Mouse (Mus musculus): ENCODE measurements around the gene Fam174a.

The Fam174a gene

GRCm38 (mm10) chr1:95313393-95314228 lies at the start of gene Fam174a:
Gene Fam174a, plus strand, starts transcription at chr1:95313623.
- DNase-seq (ENCODE audit: low read depth, low spot score): peak; percentile 98

- peak; percentile 19 for DNase-seq (ENCODE audit: low read depth, low spot score)
Observed at GRCm38 (mm10) chr1:95263843-95264242, 49.6 kb upstream of the Fam174a start.

- DNase-seq (ENCODE audit: low read depth, low spot score): peak; percentile 73
Observed at GRCm38 (mm10) chr1:95267950-95268724, 45.3 kb upstream of the Fam174a start.

- no peak for DNase-seq (ENCODE audit: low read depth, low spot score)
Observed at GRCm38 (mm10) chr1:95273321-95273720, 40.1 kb upstream of the Fam174a start.

- no peak for DNase-seq (ENCODE audit: low read depth, low spot score)
Observed at GRCm38 (mm10) chr1:95308324-95308723, 5.1 kb upstream of the Fam174a start.

- peak; percentile 56 for DNase-seq (ENCODE audit: low read depth, low spot score)
Observed at GRCm38 (mm10) chr1:95314229-95314555, 769 bp downstream of the Fam174a start.

- peak; percentile 89 for DNase-seq (ENCODE audit: low read depth, low spot score)
Observed at GRCm38 (mm10) chr1:95315981-95316380, 2.6 kb downstream of the Fam174a start.

- no peak for DNase-seq (ENCODE audit: low read depth, low spot score)
Observed at GRCm38 (mm10) chr1:95322219-95322618, 8.8 kb downstream of the Fam174a start.

GRCm38 (mm10) chr1:95323004-95323403 lies 9.6 kb downstream of the Fam174a start:
- no peak for DNase-seq (ENCODE audit: low read depth, low spot score)

- DNase-seq (ENCODE audit: low read depth, low spot score): no peak
Observed at GRCm38 (mm10) chr1:95326856-95327255, 13.4 kb downstream of the Fam174a start.

GRCm38 (mm10) chr1:95339618-95340017 lies 26.2 kb downstream of the Fam174a start:
- no peak for DNase-seq (ENCODE audit: low read depth, low spot score)

GRCm38 (mm10) chr1:95342242-95342641 lies 28.8 kb downstream of the Fam174a start:
- peak; percentile 85 for DNase-seq (ENCODE audit: low read depth, low spot score)

- DNase-seq (ENCODE audit: low read depth, low spot score): no peak
Observed at GRCm38 (mm10) chr1:95343585-95344485, 30.4 kb downstream of the Fam174a start.

- DNase-seq (ENCODE audit: low read depth, low spot score): no peak
Observed at GRCm38 (mm10) chr1:95354146-95354545, 40.7 kb downstream of the Fam174a start.

GRCm38 (mm10) chr1:95356904-95357303 lies 43.5 kb downstream of the Fam174a start:
- no peak for DNase-seq (ENCODE audit: low read depth, low spot score)

GRCm38 (mm10) chr1:95363692-95364091 lies 50.3 kb downstream of the Fam174a start:
- DNase-seq (ENCODE audit: low read depth, low spot score): no peak

GRCm38 (mm10) chr1:95366616-95367373 lies 53.4 kb downstream of the Fam174a start:
- DNase-seq (ENCODE audit: low read depth, low spot score): no peak

GRCm38 (mm10) chr1:95367748-95368147 lies 54.3 kb downstream of the Fam174a start:
- no peak for DNase-seq (ENCODE audit: low read depth, low spot score)

- DNase-seq (ENCODE audit: low read depth, low spot score): peak; percentile 23
Observed at GRCm38 (mm10) chr1:95375443-95375842, 62.0 kb downstream of the Fam174a start.

GRCm38 (mm10) chr1:95381028-95381427 lies 67.6 kb downstream of the Fam174a start:
- DNase-seq (ENCODE audit: low read depth, low spot score): no peak
